Mouse (Mus musculus): ENCODE data around the gene Bach1. TPM values are rescaled to one million over a fixed set of nuclear protein-coding genes. Genes with fewer than 3 reads are reported as not detected.

Bach1 gene
- polyA plus RNA-seq, 1 experiment from 2014 or later: 13.0 TPM

DNA sequence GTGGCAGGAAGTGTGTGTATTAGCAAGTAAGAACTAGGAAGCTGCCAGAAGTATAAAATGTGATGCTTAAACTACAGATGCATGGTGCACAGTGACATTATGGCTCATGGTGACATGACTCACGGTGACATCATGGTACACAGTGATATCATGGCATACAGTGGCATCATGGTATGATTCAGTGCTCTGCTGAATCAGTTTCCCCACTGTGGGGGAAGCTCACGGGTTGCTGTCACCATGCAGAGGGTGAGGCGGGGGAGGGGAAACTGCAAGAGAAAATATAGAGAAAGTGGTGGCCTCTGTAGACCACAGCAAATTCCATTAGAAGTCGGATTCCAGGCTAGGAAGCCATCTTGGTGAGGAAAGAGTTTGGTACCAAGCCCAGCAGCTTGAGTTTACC, 26.1 kb downstream of the Bach1 start:
- no peaks in the 10 kb centered on the region for H3K27me3 ChIP-seq
- no peak for ATAC-seq (ENCODE audit: insufficient number of reproducible peaks, low FRiP score, low TSS enrichment, low read depth)
- H3K36me3 ChIP-seq: peaks cover 46% of the 10 kb centered on the region
- no peak overlapping the region for H3K27ac ChIP-seq (replicated peaks)
- 80% methylated on average over 4 of the region's 4 CpGs for WGBS
- no peak overlapping the region for H3K4me2 ChIP-seq (replicated peaks)
- H3K4me3 ChIP-seq (replicated peaks): no peak overlapping the region
- H3K9me3 ChIP-seq (replicated peaks): no peaks in the 10 kb centered on the region
- H3K9ac ChIP-seq: no peak overlapping the region
- 0 out of 2 replicates have a peak, but pooled peaks cover 2% of the 10 kb centered on the region for H3K4me1 ChIP-seq

DNA sequence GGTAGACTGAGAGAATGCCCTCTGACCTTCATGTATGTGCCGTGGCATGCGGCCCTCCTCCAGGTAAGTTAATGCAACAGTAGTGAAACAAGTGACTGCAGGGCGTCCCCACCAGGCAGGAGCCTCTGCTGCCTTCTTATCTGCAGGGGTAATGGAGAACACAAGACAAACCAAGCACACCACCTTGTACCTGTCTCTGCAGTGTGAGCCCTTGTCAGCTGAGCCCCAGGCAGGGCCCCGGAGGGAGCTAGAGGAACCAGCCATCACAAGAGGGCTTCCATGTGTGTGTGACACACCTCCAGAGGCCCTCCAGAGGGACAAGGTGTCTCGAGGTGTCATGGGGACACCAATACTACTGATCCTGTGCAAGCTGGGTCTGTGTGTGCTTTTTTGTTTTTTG, 26.5 kb downstream of the Bach1 start:
- H3K27me3 ChIP-seq: no peaks in the 10 kb centered on the region
- 90% methylated on average over 5 of the region's 5 CpGs for WGBS
- H3K27ac ChIP-seq (replicated peaks): no peak overlapping the region
- no peak overlapping the region for H3K9ac ChIP-seq
- H3K4me3 ChIP-seq (replicated peaks): no peak overlapping the region
- no peak for ATAC-seq (ENCODE audit: insufficient number of reproducible peaks, low FRiP score, low TSS enrichment, low read depth)
- no peaks in the 10 kb centered on the region for H3K9me3 ChIP-seq (replicated peaks)
- no peak overlapping the region for H3K4me2 ChIP-seq (replicated peaks)
- 0 out of 2 replicates have a peak, but pooled peaks cover 2% of the 10 kb centered on the region for H3K4me1 ChIP-seq
- peaks cover 46% of the 10 kb centered on the region for H3K36me3 ChIP-seq

DNA sequence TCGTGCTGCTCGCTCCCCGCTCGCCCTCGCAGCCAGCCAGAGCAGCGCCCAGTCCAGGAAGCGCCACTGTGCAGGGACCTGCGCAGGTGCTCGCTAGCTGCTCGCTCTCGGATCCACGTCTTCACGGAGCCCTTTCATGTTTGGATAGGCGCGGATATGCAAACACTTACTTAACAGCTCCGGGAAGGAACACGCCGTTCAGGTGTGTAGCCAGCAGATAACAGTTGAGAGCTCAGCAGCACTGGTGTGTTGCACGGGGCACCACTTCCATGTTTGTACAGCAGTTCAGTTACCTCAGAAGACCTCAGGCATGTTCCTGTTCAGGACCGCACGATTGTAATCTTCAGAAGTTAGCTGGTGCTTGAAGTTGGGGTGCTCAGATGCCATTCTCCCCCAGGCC, 27.2 kb downstream of the Bach1 start:
- H3K27me3 ChIP-seq: no peaks in the 10 kb centered on the region
- no peak overlapping the region for H3K4me3 ChIP-seq (replicated peaks)
- H3K27ac ChIP-seq (replicated peaks): no peak overlapping the region
- WGBS: 75% methylated on average over 21 of the region's 21 CpGs
- H3K36me3 ChIP-seq: peaks cover 51% of the 10 kb centered on the region
- ATAC-seq (ENCODE audit: insufficient number of reproducible peaks, low FRiP score, low TSS enrichment, low read depth): no peak
- H3K9me3 ChIP-seq (replicated peaks): no peaks in the 10 kb centered on the region
- no peak overlapping the region for H3K4me2 ChIP-seq (replicated peaks)
- H3K4me1 ChIP-seq: 0 out of 2 replicates have a peak, but pooled peaks cover 2% of the 10 kb centered on the region
- no peak overlapping the region for H3K9ac ChIP-seq

DNA sequence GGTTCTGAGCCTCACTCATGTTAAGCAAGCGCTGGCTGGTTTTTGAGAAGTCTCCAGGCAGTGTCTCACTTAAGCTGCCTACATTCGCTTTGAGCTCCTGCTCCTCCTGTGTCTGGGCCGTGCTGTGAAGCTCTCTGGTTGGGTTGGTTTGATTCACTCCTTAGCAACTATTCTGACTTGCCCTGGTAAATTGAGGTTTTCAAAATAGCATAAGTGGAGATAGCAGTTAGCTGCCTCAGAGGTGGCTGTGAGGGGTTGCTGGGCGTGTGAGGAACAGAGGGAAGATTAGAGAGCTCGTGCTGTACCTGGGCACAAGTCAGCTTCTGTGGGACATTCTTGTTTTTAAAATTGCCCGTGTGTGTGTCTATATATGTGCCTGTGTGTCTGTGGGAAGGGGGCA, 27.6 kb downstream of the Bach1 start:
- H3K4me3 ChIP-seq (replicated peaks): no peak overlapping the region
- no peaks in the 10 kb centered on the region for H3K27me3 ChIP-seq
- H3K27ac ChIP-seq (replicated peaks): no peak overlapping the region
- no peak overlapping the region for H3K4me2 ChIP-seq (replicated peaks)
- ATAC-seq (ENCODE audit: insufficient number of reproducible peaks, low FRiP score, low TSS enrichment, low read depth): 0 out of 2 replicates have a peak, but pooled peaks have one; percentile 29
- no peak overlapping the region for H3K9ac ChIP-seq
- WGBS: 78% methylated on average over 6 of the region's 6 CpGs
- H3K9me3 ChIP-seq (replicated peaks): no peaks in the 10 kb centered on the region
- peaks cover 47% of the 10 kb centered on the region for H3K36me3 ChIP-seq
- H3K4me1 ChIP-seq: 0 out of 2 replicates have a peak, but pooled peaks cover 2% of the 10 kb centered on the region

DNA sequence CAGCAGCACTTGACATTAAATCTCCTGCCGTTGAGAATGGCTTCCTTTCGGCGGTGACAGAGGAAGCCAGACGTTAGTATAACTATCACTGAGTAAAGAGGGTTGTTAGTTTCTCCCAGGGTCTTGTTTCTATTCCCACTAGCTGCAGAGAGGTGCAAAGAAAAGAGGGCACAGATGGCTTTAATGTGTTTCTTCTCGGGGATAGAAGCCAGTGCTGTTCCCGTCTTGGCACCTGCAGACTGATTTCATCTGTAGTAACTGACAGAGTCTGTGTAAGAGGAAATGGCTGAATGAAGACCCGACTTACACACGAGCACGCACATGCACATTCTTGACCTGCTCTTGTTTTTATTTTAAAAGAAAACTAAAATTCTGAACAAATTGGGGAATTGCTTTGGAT, 28.5 kb downstream of the Bach1 start:
- Histone ChIP-seq H3K4me3 (replicated peaks) (no peak overlapping the region), H3K36me3 (peaks cover 47% of the 10 kb centered on the region), H3K9me3 (replicated peaks) (no peaks in the 10 kb centered on the region), H3K27ac (replicated peaks) (no peak overlapping the region), H3K9ac (no peak overlapping the region), H3K27me3 (no peaks in the 10 kb centered on the region), H3K4me2 (replicated peaks) (no peak overlapping the region), H3K4me1 (0 out of 2 replicates have a peak, but pooled peaks cover 2% of the 10 kb centered on the region)
- WGBS: 60% methylated on average over 9 of the region's 9 CpGs
- no peak for ATAC-seq (ENCODE audit: insufficient number of reproducible peaks, low FRiP score, low TSS enrichment, low read depth)

DNA sequence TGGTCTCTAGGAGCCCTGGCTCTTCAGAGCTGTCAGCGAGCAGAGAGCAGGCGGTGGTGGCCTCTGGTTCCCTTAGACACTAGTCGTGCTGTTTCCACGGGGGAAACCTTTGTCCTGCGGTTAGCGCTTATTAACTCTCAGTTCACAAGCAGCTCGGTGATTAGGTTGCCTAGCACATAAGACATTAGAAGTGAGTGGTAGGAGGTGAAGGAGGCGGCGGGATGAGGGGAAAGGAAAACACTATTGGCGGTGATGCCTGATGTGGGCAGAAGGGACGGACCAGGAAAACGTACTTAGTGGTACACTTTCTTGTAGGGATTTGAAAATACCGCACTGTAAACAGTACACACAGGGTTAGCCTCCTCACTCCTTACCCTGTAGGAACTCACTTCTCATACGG, 29.2 kb downstream of the Bach1 start:
- Histone ChIP-seq H3K4me2 (replicated peaks) (no peak overlapping the region), H3K9me3 (replicated peaks) (no peaks in the 10 kb centered on the region), H3K4me1 (0 out of 2 replicates have a peak, but pooled peaks cover 2% of the 10 kb centered on the region), H3K9ac (no peak overlapping the region), H3K27me3 (no peaks in the 10 kb centered on the region), H3K4me3 (replicated peaks) (no peak overlapping the region), H3K36me3 (peaks cover 46% of the 10 kb centered on the region), H3K27ac (replicated peaks) (no peak overlapping the region)
- no peak for ATAC-seq (ENCODE audit: insufficient number of reproducible peaks, low FRiP score, low TSS enrichment, low read depth)
- 85% methylated on average over 14 of the region's 14 CpGs for WGBS

DNA sequence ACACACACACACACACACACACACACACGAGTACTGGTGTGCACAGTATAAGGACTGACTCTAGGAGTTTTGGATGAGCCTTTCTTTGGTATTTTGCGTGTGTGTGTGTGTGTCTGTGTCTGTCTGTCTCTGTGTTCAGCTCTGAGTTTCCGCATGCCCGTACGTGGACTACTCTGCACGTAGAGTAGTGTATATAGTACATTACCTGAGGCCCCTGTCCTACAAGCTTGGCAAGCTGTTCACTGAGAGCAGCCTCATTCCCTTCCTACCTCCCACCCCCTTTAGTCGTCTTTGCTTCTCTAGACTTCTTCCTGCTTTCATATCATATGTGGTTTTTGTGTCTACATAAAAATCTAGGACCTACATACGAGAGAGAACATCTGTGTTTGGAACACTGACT, 30.0 kb downstream of the Bach1 start:
- 84% methylated on average over 8 of the region's 8 CpGs for WGBS
- no peaks in the 10 kb centered on the region for H3K9me3 ChIP-seq (replicated peaks)
- no peak overlapping the region for H3K4me3 ChIP-seq (replicated peaks)
- no peaks in the 10 kb centered on the region for H3K27me3 ChIP-seq
- H3K27ac ChIP-seq (replicated peaks): no peak overlapping the region
- no peak for ATAC-seq (ENCODE audit: insufficient number of reproducible peaks, low FRiP score, low TSS enrichment, low read depth)
- H3K36me3 ChIP-seq: peaks cover 41% of the 10 kb centered on the region
- H3K4me1 ChIP-seq: 0 out of 2 replicates have a peak, but pooled peaks cover 2% of the 10 kb centered on the region
- H3K9ac ChIP-seq: no peak overlapping the region
- H3K4me2 ChIP-seq (replicated peaks): no peak overlapping the region

DNA sequence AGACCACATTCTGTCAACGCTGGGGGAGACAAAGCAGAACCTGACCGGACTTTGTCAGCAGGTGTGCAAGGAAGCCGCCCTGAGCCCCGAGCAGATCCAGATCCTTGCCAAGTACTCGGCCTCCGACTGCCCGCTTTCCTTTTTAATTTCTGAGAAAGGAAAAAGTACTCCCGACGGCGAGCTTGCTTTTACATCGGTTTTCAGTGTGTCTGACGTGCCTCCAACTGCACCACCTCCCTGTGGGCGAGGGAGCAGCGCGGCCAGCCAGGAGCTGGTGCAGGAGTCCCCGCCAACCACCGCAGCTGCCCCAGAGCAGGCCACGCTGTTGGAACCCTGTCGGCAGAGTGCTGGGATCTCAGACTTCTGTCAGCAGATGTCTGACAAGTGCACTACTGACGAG, 30.7 kb downstream of the Bach1 start:
- Histone ChIP-seq H3K36me3 (peaks cover 39% of the 10 kb centered on the region), H3K4me2 (replicated peaks) (no peak overlapping the region), H3K27ac (replicated peaks) (no peak overlapping the region), H3K27me3 (no peaks in the 10 kb centered on the region), H3K4me3 (replicated peaks) (no peak overlapping the region), H3K4me1 (0 out of 2 replicates have a peak, but pooled peaks cover 2% of the 10 kb centered on the region), H3K9me3 (replicated peaks) (no peaks in the 10 kb centered on the region), H3K9ac (no peak overlapping the region)
- ATAC-seq (ENCODE audit: insufficient number of reproducible peaks, low FRiP score, low TSS enrichment, low read depth): no peak
- 93% methylated on average over 20 of the region's 20 CpGs for WGBS

DNA sequence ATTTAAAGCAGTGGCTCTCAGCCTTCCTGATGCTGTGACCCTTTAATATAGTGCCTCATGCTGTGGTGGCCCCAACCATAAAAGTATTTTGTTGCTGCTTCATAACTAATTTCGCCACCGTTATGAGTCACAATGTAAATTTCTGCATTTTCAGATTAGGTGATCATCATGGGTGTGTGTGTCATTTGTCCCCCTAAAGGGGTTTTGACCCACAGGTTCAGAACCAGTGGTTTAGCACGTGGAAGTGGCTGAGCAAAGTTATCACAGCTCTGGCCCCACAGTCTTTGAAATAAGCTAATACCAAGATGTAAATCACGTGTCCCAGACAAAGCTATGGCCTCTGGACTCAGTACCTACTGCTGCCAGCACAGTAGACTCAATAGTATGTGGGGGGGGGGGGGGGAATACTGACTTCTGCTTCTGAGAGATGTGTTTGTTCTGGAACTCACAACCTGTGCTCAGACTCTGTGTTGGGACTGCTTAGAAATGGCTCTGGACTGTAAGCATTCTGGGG, 36.2 kb downstream of the Bach1 start:
- H3K4me2 ChIP-seq (replicated peaks): no peak overlapping the region
- no peaks in the 10 kb centered on the region for H3K9me3 ChIP-seq (replicated peaks)
- ATAC-seq (ENCODE audit: insufficient number of reproducible peaks, low FRiP score, low TSS enrichment, low read depth): no peak
- H3K27me3 ChIP-seq: no peaks in the 10 kb centered on the region
- H3K36me3 ChIP-seq: peaks cover 17% of the 10 kb centered on the region
- 0 out of 2 replicates have a peak, but pooled peaks cover 3% of the 10 kb centered on the region for H3K4me1 ChIP-seq
- WGBS: 84% methylated on average over 4 of the region's 4 CpGs
- H3K9ac ChIP-seq: no peak overlapping the region
- no peak overlapping the region for H3K27ac ChIP-seq (replicated peaks)
- no peak overlapping the region for H3K4me3 ChIP-seq (replicated peaks)

DNA sequence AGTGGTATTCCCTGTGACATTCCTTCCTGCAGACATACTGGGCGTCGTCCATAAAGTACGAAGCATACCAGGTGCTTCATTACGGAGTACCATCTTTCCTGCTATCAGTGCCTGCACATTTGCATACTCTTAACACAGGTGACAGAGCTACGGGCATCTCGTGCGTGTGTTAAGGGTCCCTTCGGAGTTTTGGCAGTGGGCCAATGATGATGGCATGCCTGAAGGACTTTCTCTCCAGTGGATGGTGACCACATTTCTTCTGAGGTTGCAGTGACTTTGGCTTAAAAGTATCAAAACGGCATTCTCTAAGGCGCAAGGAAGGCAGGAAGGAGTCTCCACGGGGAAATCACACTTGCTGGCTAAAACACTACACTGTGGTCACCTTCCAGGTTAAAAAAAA, 37.4 kb downstream of the Bach1 start:
- Histone ChIP-seq H3K36me3 (0 out of 2 replicates have a peak, but pooled peaks cover 7% of the 10 kb centered on the region), H3K9ac (no peak overlapping the region), H3K4me3 (replicated peaks) (no peak overlapping the region), H3K27ac (replicated peaks) (no peak overlapping the region), H3K4me2 (replicated peaks) (no peak overlapping the region), H3K27me3 (no peaks in the 10 kb centered on the region), H3K4me1 (0 out of 2 replicates have a peak, but pooled peaks cover 3% of the 10 kb centered on the region), H3K9me3 (replicated peaks) (no peaks in the 10 kb centered on the region)
- ATAC-seq (ENCODE audit: insufficient number of reproducible peaks, low FRiP score, low TSS enrichment, low read depth): no peak
- 74% methylated on average over 11 of the region's 11 CpGs for WGBS

DNA sequence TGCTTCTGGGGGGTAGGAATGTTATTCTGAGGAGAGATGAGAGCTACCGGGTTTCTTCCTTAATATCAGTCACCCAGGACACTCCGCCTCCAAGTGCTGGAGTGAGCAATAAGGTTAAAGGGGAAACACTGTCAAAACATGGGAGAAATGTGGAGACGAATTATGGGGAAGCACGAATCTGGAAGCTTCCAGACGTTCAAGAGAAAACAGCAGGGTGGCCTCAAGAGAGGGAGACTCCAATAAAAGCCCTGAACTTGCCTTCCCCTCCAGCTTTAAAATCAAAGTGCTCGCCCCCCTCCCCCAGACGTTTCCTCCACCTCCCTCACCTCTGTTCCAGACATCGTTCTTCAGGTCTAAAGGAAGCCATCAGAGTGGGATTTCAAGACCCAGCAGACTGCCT, 38.6 kb downstream of the Bach1 start:
- H3K4me3 ChIP-seq (replicated peaks): no peak overlapping the region
- no peak overlapping the region for H3K4me2 ChIP-seq (replicated peaks)
- H3K36me3 ChIP-seq: 0 out of 2 replicates have a peak, but pooled peaks cover 7% of the 10 kb centered on the region
- no peak overlapping the region for H3K27ac ChIP-seq (replicated peaks)
- H3K9me3 ChIP-seq (replicated peaks): no peaks in the 10 kb centered on the region
- H3K4me1 ChIP-seq: 0 out of 2 replicates have a peak, but pooled peaks cover 3% of the 10 kb centered on the region
- no peak overlapping the region for H3K9ac ChIP-seq
- no peaks in the 10 kb centered on the region for H3K27me3 ChIP-seq
- WGBS: 66% methylated on average over 8 of the region's 8 CpGs
- ATAC-seq (ENCODE audit: insufficient number of reproducible peaks, low FRiP score, low TSS enrichment, low read depth): no peak

Data from embryonic facial prominence, embryonic 15.5 days (tissue).